Mouse (Mus musculus) spleen, adult 2 months (tissue): ENCODE data around the gene Kcng1.

Source experiments
- CTCF ChIP-seq: fragments of 200-500 bp; IDR thresholded peaks from 2 replicates; pipeline ENCODE4 v1.5.1; 2011; ENCODE audit warnings: mild to moderate bottlenecking, inconsistent platforms; ENCODE audit not compliant: insufficient read depth, insufficient read length, insufficient replicate concordance; ENCODE audit errors: extremely low read depth
- POLR2A ChIP-seq: fragments of 200-500 bp; IDR thresholded peaks from 2 replicates; pipeline ENCODE4 v1.6.1; 2011; ENCODE audit warnings: low read depth, low read length, inconsistent platforms

DNA sequence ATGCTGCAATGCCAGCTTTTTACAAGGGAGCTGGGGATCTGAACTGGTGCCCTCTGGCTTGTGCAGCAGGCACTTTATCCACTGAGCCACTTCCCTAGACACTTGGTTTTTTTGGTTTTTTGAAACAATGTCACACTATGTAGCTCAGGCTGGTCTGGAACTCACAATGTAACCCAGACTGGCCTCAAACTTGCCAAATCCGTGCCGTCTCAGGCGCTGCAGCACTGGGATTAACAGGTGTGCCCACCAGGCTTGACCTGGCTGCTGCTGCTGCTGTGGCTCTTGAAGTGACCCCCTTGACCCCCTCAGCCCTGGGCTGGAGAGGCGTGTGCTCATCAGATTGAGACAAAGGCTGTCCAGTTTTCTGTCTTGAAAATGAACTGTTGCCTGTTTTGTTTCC lies 43.2 kb downstream of the Kcng1 start:
- no peak for TF ChIP-seq CTCF
- no peak for TF ChIP-seq POLR2A
